Mouse (Mus musculus): Measurements from ENCODE around the gene Pced1b.
"Not testable (repeated sequence)": the region's sequence is repeated elsewhere in the genome, so short reads cannot be mapped to it uniquely, and the experiment has no call there.

The Pced1b gene

DNA sequence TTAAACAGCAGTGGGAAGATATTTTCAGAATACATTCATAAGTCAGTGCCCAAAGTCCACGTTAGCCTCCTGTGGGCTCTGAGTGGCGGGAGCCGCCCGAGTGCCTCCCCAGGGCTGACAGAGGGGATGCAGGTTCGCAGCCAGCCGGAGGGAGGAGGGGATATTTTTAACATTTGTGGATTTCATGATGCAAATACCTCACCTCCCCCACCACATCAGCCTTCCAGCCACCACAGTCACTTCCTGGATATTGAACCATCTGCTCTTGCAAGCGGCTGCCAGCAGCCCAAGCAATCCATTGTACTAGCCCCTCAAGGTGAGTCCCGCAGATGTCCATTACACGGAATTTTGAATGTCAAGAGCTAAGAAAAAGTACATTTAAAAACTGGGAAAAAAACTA is 95.4 kb downstream of the Pced1b start:
- no peak for DNase-seq (ENCODE audit: low read depth, low spot score)

DNA sequence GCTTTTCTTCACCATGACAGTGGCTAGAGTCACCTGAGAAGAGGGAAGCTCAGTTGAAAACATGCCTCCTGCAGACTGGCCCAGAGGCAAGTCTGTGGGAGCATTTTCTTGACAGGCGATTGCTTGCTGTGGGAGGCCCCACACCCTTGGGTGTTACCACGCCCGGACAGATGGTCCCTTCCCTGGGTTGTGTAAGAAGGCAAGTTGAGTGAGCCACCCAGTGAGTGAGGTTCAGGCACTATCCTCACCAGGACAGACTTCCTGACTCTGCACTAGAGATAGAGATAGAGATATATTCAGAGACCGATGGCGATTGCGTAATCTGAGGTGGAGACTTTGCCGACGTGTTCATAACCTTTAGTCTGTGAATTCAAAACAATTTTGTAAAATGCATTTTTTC is 96.0 kb downstream of the Pced1b start:
- DNase-seq (ENCODE audit: low read depth, low spot score) = no peak

DNA sequence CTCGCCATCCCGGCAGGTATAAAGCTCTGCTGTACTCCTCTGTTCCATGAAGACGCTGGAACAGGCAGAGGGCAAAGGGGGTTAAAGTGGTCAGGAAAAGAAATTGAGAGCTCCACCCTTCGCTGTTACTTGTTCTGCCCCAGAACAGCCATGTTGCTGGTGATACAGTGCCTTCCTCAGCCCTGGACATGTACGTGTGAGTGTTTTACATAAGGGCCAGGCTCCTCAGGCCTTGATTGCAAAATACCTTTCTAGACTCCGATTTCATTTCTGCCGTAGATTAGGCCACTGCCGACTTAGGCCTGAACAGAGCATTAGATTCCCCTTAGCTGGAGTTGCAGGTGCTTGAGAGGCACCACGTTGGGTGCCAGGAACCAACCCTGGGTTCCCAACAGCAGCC is 97.0 kb downstream of the Pced1b start:
- DNase-seq (ENCODE audit: low read depth, low spot score) = no peak

DNA sequence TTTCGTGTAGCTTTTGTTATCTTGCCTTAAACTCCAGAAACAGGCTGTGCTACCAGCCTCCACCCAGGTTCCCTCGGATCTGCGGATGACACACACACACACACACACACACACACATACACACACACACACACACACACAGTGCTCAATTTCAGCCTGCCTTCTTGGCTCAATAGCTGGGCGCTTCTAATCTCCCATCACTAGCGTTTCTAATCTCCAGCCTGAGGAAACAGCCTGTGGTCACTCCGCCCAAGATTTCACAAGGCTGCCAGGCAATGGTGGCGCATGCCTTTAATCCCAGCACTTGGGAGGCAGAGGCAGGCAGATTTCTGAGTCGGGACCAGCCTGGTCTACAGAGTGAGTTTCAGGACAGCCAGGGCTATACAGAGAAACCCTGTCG is 98.2 kb downstream of the Pced1b start:
- DNase-seq (ENCODE audit: low read depth, low spot score) = no peak

DNA sequence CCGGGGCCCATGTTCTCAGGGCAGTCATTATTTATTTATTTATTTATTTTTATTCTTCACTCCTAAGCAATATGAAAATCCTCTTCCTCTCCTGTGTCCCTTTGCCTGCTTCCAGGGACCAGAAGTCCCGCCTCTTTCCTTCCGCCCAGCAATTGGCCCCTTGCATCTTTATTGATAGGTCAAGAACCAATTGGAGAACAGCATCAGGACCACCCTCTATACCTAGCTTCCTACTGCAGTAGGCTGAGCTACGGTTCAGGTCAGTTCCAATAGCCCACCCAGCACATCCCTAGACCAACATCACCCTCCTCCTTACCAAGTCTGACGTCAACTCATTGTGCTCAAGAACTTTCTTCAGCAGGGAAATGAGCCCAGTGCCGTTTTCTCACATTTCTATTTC is 99.0 kb downstream of the Pced1b start:
- peak; percentile 17 for DNase-seq (ENCODE audit: low read depth, low spot score)

DNA sequence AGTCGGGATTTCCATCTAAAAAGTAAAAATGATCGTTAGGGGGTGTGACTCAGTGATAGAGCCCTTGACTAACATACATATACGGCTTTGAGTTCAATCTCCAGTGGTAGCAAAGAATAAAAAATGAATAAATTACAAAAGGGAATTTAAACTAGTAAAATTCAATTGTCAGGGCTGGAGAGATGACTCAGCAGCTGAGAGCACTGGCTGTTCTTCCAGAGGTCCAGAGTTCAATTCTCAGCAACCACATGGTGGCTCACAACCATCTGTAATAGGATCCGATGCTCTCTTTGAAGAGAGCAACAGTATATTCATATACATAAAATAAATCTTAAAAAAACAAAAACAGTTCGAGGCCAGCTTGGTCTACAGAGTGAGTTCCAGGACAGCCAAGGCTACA is 99.5 kb downstream of the Pced1b start:
- peak; percentile 65 for DNase-seq (ENCODE audit: low read depth, low spot score)

GRCm38 (mm10) chr15:97346897-97347296 is 100.0 kb downstream of the Pced1b start:
- DNase-seq (ENCODE audit: low read depth, low spot score) = no peak

- DNase-seq (ENCODE audit: low read depth, low spot score) = no peak
These were observed 101.8 kb downstream of the Pced1b start for GRCm38 (mm10) chr15:97348566-97349315.

DNA sequence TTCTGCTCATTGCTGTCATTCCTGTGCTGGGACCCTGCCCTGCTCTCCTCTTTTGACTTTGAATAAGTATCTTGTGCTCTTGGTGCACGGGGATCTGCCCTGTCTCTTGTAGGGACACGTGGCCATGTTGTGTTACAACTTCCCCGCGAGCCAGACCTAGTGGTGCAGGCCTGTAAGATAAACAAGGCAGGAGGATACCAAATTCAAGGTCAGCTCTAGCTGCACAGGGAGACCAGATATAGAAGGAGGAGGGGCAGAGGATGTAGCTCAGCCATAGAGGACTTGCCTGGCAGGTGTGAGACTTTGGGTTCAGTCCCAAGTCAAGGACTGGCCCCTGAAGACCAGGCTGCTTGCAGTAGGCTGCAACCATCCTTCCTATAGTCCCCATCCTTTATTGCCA is 103.6 kb downstream of the Pced1b start:
- DNase-seq (ENCODE audit: low read depth, low spot score) = no peak

DNA sequence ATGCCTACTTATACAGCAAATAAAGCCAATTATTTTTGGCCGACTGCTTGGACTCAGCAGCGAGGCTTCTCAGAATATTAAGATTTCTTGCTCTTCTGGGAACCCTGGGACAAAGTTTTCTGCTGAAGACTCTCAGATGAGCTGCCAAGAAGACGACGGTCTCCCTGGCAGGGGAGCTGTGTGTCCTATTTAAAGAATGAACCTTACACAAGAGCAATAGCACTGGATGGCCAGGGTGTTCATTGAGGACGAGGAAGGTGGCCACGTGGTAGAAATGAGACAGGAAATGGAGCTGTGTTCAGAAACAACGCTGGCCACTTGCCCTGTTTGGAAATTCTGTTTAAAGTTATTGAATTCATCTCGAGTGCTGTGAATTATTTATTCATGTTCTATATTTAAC is 104.1 kb downstream of the Pced1b start:
- DNase-seq (ENCODE audit: low read depth, low spot score) = no peak

GRCm38 (mm10) chr15:97351681-97352080 is 104.8 kb downstream of the Pced1b start:
- no peak for DNase-seq (ENCODE audit: low read depth, low spot score)

GRCm38 (mm10) chr15:97355676-97356303 is 108.9 kb downstream of the Pced1b start:
- DNase-seq (ENCODE audit: low read depth, low spot score) = peak; percentile 46

GRCm38 (mm10) chr15:97357016-97357415 is 110.1 kb downstream of the Pced1b start:
- no peak for DNase-seq (ENCODE audit: low read depth, low spot score)

- DNase-seq (ENCODE audit: low read depth, low spot score) = no peak
These were observed 114.2 kb downstream of the Pced1b start for GRCm38 (mm10) chr15:97360842-97361770.

- no peak for DNase-seq (ENCODE audit: low read depth, low spot score)
These were observed 114.9 kb downstream of the Pced1b start for GRCm38 (mm10) chr15:97361771-97362171.

DNA sequence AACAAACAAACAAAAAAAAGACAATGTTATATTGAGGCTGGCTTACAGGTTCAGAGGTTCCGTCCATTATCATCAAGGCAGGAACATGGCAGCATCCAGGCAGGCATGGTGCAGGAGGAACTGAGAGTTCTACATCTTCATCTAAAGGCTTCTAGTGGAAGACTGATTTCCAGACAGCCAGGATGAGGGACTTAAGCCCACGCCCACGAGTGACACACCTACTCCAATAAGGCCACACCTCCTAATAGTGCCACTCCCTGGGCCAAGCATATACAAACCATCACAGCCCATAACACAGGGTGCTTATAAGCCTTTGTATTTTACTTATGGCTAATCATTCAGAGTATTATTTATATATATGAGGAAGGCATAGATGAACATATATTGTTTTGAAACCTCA is 117.4 kb downstream of the Pced1b start:
- DNase-seq (ENCODE audit: low read depth, low spot score) = not testable (repeated sequence)

DNA sequence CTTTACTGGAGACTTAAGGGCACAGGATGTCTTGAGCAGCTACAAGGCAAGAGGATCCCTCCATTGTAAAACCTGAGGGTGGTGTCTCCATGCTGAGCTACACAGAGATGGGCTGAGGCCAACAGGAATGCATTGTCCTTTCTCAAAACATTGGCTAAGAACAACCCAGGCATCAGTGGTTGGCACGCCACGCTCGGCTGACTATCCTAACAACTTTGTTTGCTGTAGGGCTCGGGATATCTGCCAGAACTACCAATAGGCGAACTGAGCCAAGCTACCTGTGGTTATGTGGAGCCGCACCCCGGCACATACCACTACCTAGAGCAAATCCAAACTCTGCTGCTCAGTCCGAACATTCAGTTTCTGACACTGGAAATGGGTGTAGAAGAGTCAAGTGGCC is 118.1 kb downstream of the Pced1b start:
- DNase-seq (ENCODE audit: low read depth, low spot score) = no peak

DNA sequence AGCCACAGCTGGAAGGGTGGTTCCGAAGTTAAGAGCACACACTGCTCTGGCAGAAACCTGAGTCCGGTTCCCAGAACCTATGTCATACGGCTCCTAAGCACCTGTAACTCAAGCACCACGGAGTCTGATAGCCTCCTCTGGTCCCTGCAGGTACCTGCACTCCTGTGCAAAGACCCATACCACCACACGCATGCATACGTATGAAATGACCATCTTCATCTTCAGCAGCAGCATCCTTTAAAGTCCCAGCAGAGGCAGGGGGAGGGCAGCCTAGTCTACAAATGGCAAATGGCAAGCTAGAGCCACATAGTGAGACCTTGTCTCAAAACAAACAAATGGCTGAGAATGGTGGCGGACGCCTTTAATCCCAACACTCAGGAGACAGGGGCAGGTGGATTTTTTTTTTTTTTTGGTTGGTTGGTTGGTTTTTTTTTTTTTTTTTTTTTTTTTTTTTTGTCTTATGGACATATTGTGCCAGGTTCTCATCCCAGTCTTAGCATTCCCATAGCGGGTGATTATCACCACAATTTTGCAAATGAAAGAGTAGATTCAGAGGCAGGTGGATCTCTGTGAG is 121.2 kb downstream of the Pced1b start:
- DNase-seq (ENCODE audit: low read depth, low spot score) = no peak

DNA sequence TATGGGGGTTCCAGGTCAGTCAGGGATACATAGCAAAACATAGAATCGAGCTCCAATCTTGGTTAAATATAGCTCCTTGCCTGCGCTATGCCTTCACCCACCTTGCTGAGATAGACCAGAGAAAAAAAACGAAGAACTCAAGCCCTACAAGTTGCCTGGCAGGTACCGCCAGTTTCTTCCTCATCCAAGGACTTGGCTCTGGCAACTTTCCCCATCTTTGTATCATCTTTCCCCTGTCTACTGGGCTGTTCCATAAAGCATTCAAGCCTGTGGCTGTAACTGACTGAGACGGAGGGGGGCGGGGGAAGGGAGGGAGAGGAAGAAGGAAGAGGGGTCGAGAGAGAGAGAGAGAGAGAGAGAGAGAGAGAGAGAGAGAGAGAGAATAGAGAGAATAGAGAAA is 121.7 kb downstream of the Pced1b start:
- no peak for DNase-seq (ENCODE audit: low read depth, low spot score)

DNA sequence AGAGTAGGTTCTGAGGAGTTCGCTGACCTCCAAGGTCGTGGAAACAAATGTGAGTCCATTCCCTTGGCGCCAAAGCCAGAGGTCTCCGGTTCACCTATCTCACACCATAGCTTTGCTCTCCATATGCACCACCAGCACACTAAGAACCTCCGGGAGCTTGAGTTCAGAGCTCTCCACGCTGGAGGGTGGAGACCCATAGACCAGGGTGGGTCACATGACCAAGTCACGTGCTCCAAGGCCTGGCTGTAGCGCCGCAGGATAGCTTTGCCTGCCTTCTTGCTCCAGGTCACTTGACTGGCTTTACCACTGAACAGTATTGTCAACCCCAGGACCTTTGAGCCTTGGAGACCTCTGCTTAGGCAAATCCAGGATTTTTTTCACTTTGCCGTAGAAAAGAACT is 122.2 kb downstream of the Pced1b start:
- DNase-seq (ENCODE audit: low read depth, low spot score) = no peak

DNA sequence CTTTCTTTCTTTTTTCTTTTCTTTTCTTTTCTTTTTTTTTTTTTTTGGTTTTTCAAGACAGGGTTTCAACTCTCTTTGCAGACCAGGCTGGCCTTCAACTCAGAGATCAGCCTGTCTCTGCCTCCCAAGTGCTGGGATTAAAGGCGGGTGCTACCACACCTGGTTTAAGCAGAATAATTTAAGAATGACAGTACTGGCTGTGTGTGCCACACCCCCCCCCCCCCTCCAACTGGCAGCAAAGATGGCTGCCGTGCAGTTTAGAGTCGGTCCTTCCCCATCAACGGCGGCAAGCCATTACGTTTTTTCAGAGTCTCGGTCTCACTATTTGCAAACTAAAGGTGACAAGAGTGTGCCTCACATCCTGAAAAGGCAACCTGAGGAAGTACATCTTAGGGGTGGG is 124.0 kb downstream of the Pced1b start:
- no peak for DNase-seq (ENCODE audit: low read depth, low spot score)

GRCm38 (mm10) chr15:97372043-97372442 is 125.1 kb downstream of the Pced1b start:
- not testable (repeated sequence) for DNase-seq (ENCODE audit: low read depth, low spot score)

Measured in 3T3-L1 (cell line).